Mouse (Mus musculus) C2C12 (cell line): ENCODE measurements around the gene Kntc1. TPM values are rescaled to one million over a fixed set of nuclear protein-coding genes. Genes with fewer than 3 reads are reported as not detected.

Experiments
- H3K27me3 ChIP-seq: one replicate; pipeline ENCODE4 v1.6.1; 2011; ENCODE audit not compliant: control insufficient read depth, insufficient read depth, insufficient read length
- H3K36me3 ChIP-seq: one replicate; pipeline ENCODE4 v1.6.1; 2011; ENCODE audit not compliant: control insufficient read depth, insufficient read depth
- H3K4me3 ChIP-seq: one replicate; pipeline ENCODE4 v1.5.1; 2011; ENCODE audit warnings: mild to moderate bottlenecking, control low read depth; ENCODE audit not compliant: poor library complexity, insufficient read depth, severe bottlenecking
- H3K79me2 ChIP-seq: one replicate; pipeline ENCODE4 v1.6.1; 2011; ENCODE audit not compliant: control insufficient read depth, insufficient read depth
- H3K79me3 ChIP-seq: one replicate; pipeline ENCODE4 v1.6.1; 2011; ENCODE audit warnings: low read depth, control low read depth
- H3ac ChIP-seq: one replicate; pipeline ENCODE3; 2011; ENCODE audit warnings: low read depth; ENCODE audit not compliant: control insufficient read depth, insufficient read length
- CEBPB ChIP-seq: IDR thresholded peaks from one replicate; pipeline ENCODE4 v1.6.1; 2011; ENCODE audit warnings: low read depth, mild to moderate bottlenecking, control low read depth, moderate library complexity
- CTCF ChIP-seq: IDR thresholded peaks from one replicate; pipeline ENCODE4 v1.5.1; 2011; ENCODE audit not compliant: control insufficient read depth, insufficient read depth, insufficient read length
- FOSL1 ChIP-seq: IDR thresholded peaks from one replicate; pipeline ENCODE4 v1.8.0; 2011; ENCODE audit warnings: mild to moderate bottlenecking, low read length; ENCODE audit not compliant: poor library complexity, insufficient read depth, severe bottlenecking
- MAX ChIP-seq: IDR thresholded peaks from one replicate; pipeline ENCODE4 v1.6.1; 2011; ENCODE audit warnings: mild to moderate bottlenecking, control low read depth
- MYOD1 ChIP-seq: IDR thresholded peaks from one replicate; pipeline ENCODE4 v1.6.1; 2011; ENCODE audit warnings: low read depth; ENCODE audit not compliant: control insufficient read depth, insufficient read length
- MYOG ChIP-seq: IDR thresholded peaks from one replicate; pipeline ENCODE4 v1.6.1; 2011; ENCODE audit not compliant: control insufficient read depth, insufficient read length; ENCODE audit errors: extremely low read depth
- USF1 ChIP-seq: IDR thresholded peaks from one replicate; pipeline ENCODE4 v1.6.1; 2011; ENCODE audit warnings: low read depth, mild to moderate bottlenecking, control low read depth, moderate library complexity
- polyA plus RNA-seq: library from polyadenylated mRNA; unstranded; fragments of >200 nt; fragmentation: generic; extraction: Trizol; gene quantifications from one replicate; pipeline ENCODE4 v1.2.1, GENCODE M21; 2012; ENCODE audit warnings: missing spikeins

Gene Kntc1
- polyA plus RNA-seq, 1 experiment, result 15.1 TPM

GRCm38 (mm10) chr5:123818941-123819577, 69.5 kb downstream of the Kntc1 start:
- no peak overlapping the region for H3K4me3 ChIP-seq
- H3ac ChIP-seq, result no peak overlapping the region
- no peaks in the 10 kb centered on the region for H3K79me2 ChIP-seq
- H3K27me3 ChIP-seq, result no peaks in the 10 kb centered on the region
- no peaks in the 10 kb centered on the region for H3K79me3 ChIP-seq
- peaks cover 55% of the 10 kb centered on the region for H3K36me3 ChIP-seq
- no peak for TF ChIP-seq MYOG

GRCm38 (mm10) chr5:123820501-123821263, 71.2 kb downstream of the Kntc1 start:
- TF ChIP-seq MYOD1 (no peak), MAX (no peak), CTCF (no peak), CEBPB (no peak), FOSL1 (no peak), MYOG (no peak), USF1 (no peak)
- Histone ChIP-seq H3K27me3 (no peaks in the 10 kb centered on the region), H3K36me3 (peaks cover 53% of the 10 kb centered on the region), H3K79me3 (no peaks in the 10 kb centered on the region), H3ac (no peak overlapping the region), H3K79me2 (no peaks in the 10 kb centered on the region), H3K4me3 (no peak overlapping the region)

GRCm38 (mm10) chr5:123821264-123821571, 71.7 kb downstream of the Kntc1 start:
- Histone ChIP-seq H3K27me3 (no peaks in the 10 kb centered on the region), H3ac (no peak overlapping the region), H3K79me3 (no peaks in the 10 kb centered on the region), H3K4me3 (no peak overlapping the region), H3K36me3 (peaks cover 47% of the 10 kb centered on the region), H3K79me2 (no peaks in the 10 kb centered on the region)
- no peak for TF ChIP-seq USF1
- TF ChIP-seq FOSL1, result no peak
- TF ChIP-seq CTCF, result no peak
- TF ChIP-seq MYOG, result no peak
- no peak for TF ChIP-seq CEBPB
- TF ChIP-seq MYOD1, result no peak
- TF ChIP-seq MAX, result no peak

GRCm38 (mm10) chr5:123822706-123823105, 73.2 kb downstream of the Kntc1 start:
- Histone ChIP-seq H3K4me3 (no peak overlapping the region), H3K79me3 (no peaks in the 10 kb centered on the region), H3K27me3 (no peaks in the 10 kb centered on the region), H3ac (no peak overlapping the region), H3K36me3 (peaks cover 37% of the 10 kb centered on the region), H3K79me2 (no peaks in the 10 kb centered on the region)
- TF ChIP-seq MYOG, result no peak
- no peak for TF ChIP-seq CTCF
- no peak for TF ChIP-seq CEBPB
- no peak for TF ChIP-seq MYOD1
- no peak for TF ChIP-seq FOSL1
- no peak for TF ChIP-seq MAX
- no peak for TF ChIP-seq USF1

- H3K36me3 ChIP-seq, result peaks cover 10% of the 10 kb centered on the region
- H3K27me3 ChIP-seq, result no peaks in the 10 kb centered on the region
- no peak overlapping the region for H3K4me3 ChIP-seq
- H3K79me2 ChIP-seq, result no peaks in the 10 kb centered on the region
- H3K79me3 ChIP-seq, result no peaks in the 10 kb centered on the region
- TF ChIP-seq MAX, result no peak
- TF ChIP-seq MYOG, result no peak
- TF ChIP-seq USF1, result no peak
- TF ChIP-seq CEBPB, result no peak
- TF ChIP-seq FOSL1, result peak; percentile 18
- no peak for TF ChIP-seq MYOD1
- TF ChIP-seq CTCF, result peak; percentile 32
- no peak overlapping the region for H3ac ChIP-seq
Observed at GRCm38 (mm10) chr5:123827659-123828091, 78.2 kb downstream of the Kntc1 start.
